Mouse (Mus musculus): ENCODE data around the gene Ubtf.

The Ubtf gene

DNA sequence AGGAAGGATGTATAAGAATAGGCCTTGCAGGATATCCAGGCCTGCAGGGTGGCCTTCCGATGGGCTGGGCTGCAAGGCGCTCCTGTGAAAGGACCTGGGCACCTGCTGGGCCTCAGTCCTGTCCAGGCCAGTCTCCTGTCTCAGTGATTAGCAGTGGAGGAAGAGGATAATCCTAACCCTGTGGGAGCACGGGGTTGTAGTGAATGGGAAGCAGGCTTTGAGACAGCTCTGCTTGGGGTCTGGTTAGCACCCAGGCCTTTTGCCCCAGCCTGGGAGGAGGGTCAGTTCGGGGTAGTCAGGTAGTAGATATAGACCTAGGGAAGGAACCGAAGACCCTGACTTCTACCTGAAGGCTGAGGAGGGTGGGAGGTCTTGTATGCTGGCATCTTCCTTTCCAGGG, 28.1 kb upstream of the Ubtf start:
- DNase-seq (ENCODE audit: low spot score in 2 of 2) = no peak

DNA sequence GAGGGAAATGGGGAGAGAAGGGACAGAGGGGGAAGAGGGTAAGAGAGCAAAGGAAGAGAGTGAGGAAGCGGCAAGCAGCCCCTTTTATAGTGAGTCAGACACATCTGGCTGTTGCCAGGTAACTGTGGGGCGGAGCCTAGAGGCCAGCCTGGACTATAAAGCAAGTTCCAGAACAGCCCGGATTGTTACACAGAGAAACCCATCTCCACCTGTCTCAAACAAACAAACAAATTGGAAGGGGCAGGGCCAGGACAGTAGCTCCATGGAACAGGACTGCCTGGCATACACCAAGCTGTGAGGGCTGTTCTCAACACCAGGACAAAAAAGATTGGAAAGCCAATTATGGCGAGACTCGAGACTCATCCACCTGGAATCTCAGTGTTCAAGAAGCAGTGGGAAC, 27.4 kb upstream of the Ubtf start:
- no peak for DNase-seq (ENCODE audit: low spot score in 2 of 2)

DNA sequence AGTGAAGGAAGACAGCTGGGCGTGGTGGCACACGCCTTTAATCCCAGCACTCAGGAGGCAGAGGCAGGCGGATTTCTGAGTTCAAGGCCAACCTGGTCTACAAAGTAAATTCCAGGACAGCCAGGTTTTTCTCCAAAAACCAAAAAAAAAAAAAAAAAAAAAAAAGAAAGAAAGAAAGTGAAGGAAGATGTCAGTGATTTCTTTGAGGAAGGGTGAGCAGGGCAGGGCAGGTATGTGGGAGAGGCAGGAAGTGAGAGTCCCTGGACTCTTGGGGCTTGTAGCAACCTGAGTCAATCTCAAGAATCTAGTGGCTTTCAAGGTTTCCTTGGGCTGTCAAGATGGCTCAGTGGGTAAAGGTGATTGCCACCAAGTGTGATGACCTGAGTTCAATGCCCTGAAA, 24.9 kb upstream of the Ubtf start:
- no peak for DNase-seq (ENCODE audit: low spot score in 2 of 2)

DNA sequence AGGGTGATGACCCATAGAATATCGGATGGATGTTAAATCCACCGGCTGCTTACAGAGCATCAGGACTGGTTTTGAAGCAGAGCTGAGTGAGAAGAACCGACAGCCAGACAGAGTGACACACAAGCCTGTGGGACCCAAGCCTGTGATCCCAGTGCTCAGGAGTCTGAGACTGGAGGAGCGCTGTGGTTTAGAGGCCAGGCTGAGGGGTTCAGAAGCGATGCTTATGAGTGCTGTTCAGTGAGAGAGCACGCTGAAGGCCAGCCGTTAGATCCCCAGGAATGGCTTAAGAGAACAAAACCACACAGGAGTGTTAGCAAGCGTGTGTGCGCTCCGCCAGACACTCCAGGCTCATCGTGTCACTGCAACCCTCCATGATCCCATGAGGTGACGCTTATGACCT, 23.2 kb upstream of the Ubtf start:
- DNase-seq (ENCODE audit: low spot score in 2 of 2) = no peak

DNA sequence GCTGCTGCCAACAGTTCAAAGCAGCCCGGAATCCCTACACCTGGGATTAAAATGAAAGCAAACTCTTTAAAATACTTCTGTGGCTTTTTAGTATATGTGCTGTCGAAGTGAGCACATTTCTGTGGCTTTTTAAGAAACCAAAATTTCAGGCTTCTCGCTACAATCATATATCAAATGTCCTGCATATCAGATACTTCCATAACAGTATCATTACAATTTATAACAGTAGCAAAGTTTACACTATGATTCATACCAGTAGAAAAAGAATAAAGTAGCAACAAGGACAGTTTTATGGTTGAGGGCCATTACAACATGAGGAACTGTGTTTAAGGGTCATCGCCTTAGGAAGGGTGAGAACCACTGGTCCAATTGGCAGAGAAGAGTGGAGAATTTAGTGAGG, 21.6 kb upstream of the Ubtf start:
- no peak for DNase-seq (ENCODE audit: low spot score in 2 of 2)

DNA sequence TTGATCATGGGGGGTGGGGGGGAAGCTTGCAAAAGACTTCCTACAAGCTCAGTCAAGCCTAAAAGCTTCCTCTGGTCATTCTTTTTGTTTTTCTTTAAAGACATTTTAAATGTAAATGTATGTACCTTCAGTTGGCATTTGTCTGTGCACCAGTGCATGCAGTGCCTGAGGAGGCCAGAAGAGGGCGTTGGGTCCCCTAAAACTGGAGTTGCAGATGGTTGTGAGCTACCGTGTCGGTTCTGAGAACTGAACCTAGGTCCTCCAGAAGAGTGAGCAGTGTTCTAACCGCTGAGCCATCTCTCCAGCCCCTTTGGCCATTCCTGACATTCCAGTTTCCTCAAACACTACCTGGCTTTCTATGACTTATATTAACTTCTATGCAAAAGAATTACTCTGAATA, 20.1 kb upstream of the Ubtf start:
- no peak for DNase-seq (ENCODE audit: low spot score in 2 of 2)

DNA sequence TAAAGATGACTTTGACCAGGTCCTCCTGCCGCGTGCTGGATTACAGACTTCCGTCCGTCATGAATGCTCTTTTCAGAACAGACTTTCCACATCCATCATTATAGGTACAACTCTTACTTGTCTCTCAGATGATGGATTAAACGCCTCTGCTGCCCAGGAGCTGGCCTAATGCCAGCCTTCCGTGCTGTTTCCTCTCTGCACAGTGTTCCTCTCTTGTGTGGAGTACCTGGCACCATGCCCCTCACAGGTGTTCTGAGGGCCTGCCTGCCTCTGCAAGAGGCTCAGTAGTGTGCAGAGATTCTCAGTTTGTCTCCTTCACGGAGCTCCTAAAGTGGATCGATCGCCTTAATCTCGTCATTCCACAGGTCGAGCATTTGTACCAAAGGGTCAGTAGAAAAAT, 19.7 kb upstream of the Ubtf start:
- DNase-seq (ENCODE audit: low spot score in 2 of 2) = no peak

DNA sequence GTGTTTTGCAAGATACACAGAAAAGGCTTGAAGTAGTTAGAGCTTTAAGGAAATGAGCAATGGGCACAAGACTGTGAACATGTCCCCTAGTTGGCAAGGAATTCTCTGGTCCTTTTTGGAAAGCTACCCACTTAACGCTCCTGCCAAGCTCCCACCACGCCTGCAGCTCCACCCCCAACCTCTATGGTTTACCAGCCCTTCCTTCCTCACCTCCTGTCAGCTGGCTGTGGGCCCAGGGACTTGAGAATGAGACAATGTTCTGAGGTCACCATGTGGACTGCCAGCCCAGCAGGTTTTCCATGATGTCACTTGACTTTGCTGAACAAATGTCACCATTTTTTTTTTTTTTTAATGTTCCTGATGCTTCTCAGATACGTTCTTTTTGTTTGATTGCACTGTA, 19.0 kb upstream of the Ubtf start:
- peak in 1 of 2 experiments; percentile 61 for DNase-seq (ENCODE audit: low spot score in 2 of 2)

DNA sequence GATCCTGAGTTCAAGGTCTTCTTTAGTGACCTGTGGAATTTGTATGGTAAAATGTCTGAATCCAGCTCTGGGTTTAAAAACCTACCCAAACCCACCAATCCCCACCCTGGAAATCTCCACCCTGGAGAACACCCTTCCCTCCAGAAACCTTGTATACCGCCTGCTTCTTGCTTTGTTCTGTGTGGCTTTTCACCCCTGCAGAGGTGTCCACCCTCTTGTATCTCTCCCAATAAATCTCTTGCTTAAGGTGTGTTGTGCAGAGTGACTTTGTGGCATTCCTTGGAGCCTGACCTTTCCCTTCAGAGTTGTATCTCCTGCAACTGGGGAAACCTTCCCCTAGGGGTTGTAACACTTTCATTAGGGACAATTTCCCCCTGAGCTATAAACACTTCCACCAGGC, 18.4 kb upstream of the Ubtf start:
- DNase-seq (ENCODE audit: low spot score in 2 of 2) = no peak

DNA sequence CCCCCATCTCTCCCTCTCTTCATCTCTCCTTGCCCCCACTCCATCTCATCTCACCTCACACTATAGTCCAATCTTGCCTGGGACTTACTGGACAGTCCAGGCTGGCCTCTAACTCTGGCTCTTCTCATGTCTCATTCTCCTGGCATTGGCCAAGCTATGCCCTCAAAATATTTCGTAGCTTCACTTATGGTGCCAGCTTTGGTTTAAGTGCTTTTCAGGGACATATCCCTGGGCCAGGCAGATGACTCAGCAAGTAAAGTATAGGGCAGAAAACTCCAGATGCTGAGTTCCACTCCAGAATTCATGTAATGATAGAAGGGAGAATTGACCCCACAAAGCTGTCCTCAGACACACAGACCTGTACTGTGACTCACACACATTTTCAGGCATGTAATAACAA, 16.6 kb upstream of the Ubtf start:
- DNase-seq (ENCODE audit: low spot score in 2 of 2) = no peak

DNA sequence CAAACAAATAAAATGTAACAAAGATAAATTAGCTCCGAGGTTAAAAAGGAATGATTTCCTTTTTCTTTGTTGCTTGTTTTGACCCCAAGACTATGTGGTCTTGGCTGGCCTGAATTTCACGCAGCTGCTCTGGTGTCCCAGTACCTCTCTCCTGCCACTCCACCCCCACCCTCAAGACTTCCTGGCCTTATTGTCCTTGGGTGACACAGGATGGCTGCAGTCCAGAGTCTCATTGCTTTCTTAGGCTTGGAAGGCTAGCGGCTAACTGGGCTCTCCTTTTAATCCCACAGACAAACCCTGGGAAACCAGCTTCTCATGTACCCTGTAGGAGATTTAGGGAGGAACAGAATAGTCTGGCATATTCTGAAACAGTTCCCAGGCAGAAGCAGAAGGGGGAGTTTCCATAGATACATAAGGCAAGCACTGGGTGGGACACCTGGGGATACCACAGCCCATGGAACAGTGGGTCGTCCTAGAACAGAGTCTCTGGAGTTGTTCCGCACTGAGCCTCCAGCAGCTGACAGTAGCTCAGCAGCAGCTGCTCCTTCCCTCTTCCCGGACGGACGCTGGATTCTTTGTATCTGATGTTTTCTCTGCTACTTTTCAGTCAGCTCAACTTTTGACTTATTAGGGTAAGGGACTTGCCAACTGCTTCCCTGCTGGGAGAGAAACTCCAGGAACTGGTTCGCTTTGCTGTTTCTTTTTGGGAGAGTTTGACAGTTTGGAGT, 15.6 kb upstream of the Ubtf start:
- DNase-seq (ENCODE audit: low spot score in 2 of 2) = no peak

DNA sequence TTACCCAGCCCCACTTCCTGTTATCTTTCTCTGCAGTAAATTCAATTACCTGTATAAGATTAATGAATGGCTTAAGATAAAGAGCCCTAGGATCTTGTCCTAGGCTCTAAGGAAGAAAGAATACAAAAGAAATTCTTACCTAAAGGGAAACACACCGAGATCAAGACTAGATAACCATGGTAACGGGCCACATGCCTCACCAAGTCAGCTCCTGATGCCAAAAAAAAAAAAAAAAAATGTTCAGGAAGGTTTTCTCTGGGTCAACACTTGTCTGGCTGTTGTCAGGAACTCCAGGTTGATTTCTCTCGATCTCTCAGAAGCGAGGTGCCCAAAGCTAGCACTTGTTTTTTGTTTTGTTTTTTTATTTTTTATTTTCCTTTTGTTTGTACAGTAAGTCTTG, 14.5 kb upstream of the Ubtf start:
- no peak for DNase-seq (ENCODE audit: low spot score in 2 of 2)

DNA sequence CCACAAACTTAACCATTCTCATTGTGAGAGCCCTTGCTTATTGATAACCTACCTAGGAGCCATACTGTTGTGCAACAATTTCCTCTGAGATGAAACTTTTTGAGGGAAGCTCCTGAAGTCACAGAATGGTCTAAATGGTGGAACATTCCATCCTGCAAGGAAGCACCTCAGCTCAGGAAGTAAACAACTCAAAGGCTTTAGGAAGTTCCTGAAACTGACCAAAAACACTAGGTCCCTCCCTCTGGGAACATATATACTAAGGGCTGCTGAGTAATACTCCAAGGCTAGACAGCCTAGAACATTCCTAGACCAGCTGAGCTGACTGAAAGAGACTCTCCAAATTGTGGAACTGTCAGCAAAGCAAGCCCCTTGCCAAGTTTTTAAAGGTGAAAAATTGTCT, 13.5 kb upstream of the Ubtf start:
- no peak for DNase-seq (ENCODE audit: low spot score in 2 of 2)

DNA sequence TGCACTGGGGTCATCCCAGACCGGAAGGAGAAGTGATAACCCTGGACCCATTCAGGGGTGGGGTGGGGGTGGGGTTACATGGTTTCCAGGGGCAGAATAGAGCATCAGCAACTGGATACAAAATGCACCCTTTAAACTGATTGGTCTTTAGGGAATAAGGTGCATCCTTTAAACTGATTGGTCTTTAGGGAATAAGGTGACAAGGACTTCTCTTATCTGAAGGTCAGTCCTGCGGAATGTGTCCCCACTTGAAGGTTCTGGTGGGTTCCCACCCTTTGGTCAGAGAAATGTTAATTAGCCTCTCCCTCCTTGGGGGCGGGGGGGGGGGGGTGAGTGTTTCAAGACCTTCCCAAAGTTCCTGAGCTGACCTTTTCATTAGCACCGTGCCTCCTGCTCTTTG, 12.3 kb upstream of the Ubtf start:
- no peak for DNase-seq (ENCODE audit: low spot score in 2 of 2)

DNA sequence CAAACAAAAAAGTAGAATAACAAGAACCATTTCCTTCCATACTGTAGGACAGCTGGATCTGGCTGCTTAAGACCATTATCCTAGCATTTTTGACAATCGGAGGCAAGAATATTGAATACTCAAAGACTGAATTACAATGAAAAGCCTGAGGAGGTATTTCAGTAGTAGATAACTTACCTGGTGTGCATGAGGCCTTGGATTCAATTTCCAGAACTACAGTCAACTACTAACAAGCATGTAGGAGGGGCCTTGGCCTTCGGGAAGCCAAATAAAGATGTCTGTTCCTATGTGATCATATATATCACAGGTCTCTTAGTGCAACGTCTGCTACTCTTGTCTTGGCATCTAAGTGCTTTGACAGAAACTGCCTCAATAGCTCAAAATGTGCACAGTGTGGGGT, 10.5 kb upstream of the Ubtf start:
- no peak for DNase-seq (ENCODE audit: low spot score in 2 of 2)

DNA sequence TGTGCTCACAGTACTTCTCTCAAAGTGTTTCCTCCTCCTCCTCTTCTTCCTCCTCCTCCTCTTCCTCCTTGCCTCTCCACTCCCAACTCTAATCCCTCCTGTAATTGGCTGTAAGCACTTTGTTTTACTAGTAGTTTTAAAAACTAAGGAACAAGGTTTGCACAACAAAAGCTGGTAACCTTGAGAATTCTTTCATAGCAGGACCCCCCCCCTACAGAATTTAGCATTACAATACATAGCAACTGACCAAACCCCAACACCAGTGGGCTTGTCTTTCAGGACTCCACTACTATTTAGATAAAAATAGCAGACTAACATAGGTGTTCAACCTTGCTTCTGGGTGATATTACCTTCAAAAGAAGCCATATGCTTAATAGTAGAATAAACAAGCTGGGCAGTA, 10.0 kb upstream of the Ubtf start:
- no peak for DNase-seq (ENCODE audit: low spot score in 2 of 2)

DNA sequence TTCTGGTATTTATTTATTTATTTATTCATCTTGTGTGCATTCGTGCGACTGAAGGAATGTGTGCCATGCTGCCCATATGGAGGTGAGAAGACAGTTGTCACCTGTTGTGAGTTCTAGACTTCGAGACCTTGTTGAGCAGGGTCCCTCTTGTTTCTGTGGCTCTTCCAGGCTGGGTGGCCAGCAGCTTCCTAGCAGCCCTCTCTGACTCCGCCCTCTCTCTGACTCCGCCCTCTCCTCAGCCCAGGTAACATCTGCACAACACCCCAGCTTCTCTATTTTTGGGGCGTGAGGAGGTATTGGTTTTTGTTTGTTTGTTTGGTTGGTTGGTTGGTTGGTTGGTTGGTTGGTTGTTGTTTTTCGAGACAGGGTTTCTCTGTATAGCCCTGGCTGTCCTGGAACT, 8.3 kb upstream of the Ubtf start:
- DNase-seq (ENCODE audit: low spot score in 2 of 2) = no peak

DNA sequence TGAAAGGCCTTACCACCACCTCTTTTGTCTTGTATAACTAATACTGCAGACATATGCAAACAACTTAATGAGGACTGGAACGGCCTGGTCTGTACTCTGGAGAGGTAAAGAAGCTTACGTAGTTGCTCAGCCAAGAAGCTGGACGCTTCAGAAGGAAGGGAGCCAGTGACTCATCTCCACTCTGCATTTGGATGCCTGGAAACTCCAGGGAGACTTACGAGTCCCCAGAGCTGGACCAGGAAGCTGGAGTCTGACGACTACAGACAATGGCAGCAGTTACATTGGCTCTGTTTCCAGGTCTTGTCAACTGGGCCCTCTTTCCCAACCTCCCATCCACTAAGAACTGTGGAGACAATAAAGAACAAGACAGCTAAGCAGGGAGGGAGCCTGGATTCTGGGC, 7.7 kb upstream of the Ubtf start:
- DNase-seq (ENCODE audit: low spot score in 2 of 2) = no peak

DNA sequence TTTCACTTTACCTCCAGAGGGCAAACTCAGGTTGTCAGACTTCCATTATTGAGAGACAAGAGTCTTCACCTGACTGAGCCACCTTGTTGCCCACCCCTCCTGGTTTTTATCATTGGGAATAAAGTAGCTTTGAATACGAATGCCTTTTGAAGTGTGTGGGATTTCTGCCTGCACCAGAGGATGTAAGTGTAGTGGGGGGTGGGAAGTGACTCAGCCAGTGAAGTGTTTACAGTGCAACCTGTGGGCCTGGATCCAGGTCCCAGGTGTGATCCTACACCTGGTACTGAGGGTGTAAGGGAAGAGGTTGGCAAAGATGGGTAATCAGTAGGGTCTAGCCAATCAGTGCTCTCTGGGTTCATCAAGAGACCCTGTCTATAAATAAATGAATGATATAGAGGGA, 4.0 kb upstream of the Ubtf start:
- DNase-seq (ENCODE audit: low spot score in 2 of 2) = no peak

DNA sequence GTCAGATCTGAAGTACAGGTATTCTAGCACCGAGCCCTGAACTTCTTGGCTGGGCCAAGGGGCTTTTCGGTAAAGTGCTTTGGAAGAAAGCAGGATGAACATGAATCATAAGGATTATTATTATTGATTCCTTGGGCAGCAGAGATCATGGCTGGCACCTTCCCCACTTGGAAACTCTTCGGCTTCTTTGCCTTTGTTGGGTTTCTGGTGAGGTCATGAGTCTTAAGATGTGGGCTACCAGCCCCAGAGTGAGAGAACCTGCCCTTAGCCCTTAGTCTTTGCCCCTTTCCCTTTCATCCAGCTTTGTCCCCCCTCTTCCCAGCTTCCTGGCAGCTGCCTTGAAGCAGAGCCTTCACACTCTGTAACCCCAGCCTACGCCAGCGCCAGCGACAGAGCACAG, 2.4 kb upstream of the Ubtf start:
- DNase-seq (ENCODE audit: low spot score in 2 of 2) = no peak

DNA sequence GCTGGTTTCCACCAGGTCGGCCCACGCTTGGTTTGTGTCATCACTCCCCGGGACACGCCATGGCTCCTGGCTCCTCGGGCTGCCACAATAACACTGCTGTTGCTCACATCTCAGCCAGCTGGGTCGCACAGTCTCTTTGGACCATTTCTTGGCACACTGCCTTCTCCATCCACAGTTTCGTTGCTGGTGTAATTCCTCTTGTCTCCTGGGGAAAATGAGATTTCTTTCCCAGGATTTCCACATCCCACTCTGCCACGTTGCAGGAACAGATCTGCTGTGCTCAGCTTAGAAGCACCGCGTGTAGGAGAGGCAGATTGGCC, 1.1 kb upstream of the Ubtf start:
- DNase-seq (ENCODE audit: low spot score in 2 of 2) = peak in 1 of 2 experiments; percentile 84

DNA sequence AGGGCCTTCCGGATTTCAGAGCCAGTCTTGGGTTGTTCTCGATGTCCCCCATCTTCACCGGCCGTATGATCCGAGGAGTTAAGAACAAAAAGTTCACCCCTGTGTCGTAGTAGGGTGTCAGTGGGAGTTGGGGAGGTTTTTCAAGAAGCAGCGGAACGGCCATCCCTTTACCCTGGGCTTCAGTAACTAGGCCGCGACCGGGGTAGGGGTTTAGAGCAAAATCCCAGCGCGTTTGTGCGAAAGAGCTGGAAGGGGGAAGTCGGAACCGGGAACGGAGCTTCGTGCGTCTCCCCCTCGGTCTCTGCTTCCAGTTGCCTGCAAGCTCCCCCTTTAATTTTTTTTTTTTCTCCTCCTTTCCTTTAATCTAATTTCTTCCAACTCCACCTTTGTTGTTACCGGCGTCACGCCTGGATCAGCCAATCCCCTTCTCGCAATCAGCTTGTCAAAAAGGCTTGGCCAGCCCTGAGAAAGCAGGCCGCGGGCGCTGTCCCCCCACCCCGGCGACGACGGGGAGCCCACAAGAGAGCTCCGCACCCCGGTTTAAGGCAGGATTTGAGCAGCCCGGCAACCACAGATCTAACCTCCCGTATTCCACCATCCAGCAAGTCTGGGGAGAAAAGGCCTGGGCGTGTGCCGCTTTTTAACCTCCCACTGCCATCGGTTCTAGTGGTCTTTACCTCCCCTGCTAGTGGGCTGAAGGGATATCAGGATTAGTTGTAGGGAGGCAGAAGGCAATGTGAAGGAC, 571 bp upstream of the Ubtf start:
- peak; percentile 84 to 92 for DNase-seq (ENCODE audit: low spot score in 2 of 2)

DNA sequence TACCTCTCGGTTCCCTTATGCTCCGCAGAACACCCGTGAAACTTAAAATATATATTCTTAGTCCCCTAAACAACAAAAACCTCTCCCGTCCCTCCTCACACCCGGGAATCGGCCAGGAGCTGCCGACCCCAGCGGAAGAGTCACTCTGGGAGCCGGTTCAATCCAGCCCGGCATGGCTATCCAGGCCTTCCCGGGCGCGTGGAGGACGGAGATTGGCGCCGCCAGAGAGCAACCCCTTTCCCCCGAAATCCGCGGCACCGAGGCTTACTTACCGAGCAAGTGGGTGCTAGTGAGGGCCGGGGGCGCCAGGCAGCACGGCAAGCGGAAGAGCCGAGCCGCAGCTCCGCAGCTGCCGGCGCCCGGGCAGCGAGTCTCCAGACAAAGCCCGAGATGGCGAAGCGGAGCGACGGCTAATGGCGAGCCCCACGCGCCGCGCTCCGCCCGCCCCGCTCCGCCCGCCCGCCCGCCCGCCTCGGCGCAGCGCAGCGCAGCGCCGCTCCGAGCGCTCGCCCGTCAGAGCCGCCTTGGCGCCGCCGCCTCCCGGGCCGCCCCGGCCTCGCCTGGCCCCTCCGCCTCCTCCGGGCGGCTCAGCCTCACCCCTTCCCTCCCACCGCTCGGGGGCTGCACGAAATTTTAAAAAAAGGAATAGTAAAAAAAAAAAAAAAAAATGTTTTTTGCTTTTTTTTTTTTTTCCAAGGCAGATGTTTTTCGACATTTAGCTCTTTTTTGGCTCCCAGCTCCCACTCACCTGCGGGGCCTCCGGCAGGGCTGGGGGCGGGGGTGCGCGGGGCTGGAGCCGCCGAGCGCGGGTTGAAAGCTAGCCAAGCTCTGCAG, 749 bp downstream of the Ubtf start:
- DNase-seq (ENCODE audit: low spot score in 2 of 2) = peak in 1 of 2 experiments; percentile 38

Data from left cerebral cortex, adult 9 months (tissue).